Mouse (Mus musculus) layer of hippocampus, adult 9-10 months (tissue): ENCODE results near the gene Pacs1.
"Not testable (repeated sequence)": the region's sequence is repeated elsewhere in the genome, so short reads cannot be mapped to it uniquely, and the experiment has no call there.

ENCODE experiments used
- DNase-seq: peaks from one replicate; pipeline ENCODE4 v3.0.0; 2022; ENCODE audit warnings: low spot score

Pacs1 gene

DNA sequence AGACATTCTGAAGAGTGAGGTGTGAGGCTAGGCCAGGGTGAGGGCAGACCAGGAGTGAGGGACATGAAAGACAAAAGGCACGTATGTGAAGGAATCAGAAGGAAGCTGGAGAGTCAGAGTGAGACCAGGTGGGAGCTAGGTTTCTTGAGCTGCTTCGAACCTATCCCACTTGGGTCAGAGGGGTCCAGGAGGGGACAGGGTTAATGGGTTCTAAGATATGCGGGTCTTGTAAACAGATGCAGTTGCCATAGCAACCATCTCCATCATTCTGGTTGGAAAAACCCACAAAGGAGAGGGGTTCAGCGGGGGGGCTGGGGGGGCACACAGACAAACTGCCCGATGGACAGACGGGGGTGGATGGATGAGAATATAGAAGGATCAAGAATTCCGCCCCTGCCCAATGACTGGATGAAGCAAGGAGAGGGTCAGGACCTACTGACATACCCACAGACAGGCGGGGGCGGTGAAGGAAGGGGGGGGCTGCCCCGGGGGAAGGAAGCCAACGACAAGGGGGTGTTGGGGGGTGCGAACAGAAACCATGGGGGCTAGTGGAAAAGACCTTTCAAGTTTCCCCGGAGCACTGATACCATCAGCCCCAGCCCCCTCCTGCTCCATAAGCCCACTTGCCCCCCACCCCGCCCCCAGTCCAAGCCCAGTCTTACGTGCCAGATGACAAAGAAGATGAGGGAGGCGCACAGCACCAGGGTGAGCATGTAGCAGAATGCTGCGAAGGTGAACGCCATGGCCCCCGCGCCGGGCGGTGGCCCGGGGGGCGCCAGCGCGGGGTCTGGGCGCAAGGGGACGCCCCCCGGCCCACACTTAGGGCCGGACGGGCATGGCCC, 175.2 kb downstream of the Pacs1 start:
- DNase-seq, result no peak

GRCm38 (mm10) chr19:5095887-5096474, 176.9 kb downstream of the Pacs1 start:
- DNase-seq, result no peak

DNA sequence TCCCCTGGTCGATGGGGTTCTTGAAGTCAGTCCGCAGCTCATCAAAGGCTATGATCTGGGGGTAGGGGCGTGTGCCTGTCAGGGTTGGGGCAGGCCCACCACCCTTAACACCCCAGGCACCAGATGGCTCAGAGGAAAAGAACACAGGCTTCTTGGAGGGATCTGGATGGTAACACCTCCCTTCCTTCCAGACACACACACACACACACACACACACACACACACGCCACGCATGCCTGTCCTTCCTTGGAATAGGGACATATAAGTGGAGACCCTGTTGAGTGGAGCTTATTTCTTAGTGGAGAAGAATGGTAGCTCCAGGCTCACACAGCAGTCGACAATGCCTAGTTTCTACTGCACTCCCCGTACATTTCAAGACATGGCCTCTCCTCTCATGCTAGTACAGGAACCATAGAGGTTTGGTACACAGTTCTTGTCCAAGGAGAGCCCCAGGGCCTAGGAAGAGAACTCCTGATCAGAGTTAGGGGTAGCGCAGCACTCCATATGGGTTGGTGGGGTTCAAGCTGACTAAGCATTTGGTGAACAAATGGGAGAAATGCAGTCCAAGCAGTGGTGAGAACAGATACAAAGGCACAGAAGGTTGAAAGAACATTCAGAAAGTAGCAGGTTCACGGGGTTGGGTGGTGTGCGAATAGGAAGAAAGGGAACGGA, 178.0 kb downstream of the Pacs1 start:
- DNase-seq, result no peak

- peak; percentile 93 for DNase-seq
Observed at GRCm38 (mm10) chr19:5094243-5094632, 178.7 kb downstream of the Pacs1 start.

DNA sequence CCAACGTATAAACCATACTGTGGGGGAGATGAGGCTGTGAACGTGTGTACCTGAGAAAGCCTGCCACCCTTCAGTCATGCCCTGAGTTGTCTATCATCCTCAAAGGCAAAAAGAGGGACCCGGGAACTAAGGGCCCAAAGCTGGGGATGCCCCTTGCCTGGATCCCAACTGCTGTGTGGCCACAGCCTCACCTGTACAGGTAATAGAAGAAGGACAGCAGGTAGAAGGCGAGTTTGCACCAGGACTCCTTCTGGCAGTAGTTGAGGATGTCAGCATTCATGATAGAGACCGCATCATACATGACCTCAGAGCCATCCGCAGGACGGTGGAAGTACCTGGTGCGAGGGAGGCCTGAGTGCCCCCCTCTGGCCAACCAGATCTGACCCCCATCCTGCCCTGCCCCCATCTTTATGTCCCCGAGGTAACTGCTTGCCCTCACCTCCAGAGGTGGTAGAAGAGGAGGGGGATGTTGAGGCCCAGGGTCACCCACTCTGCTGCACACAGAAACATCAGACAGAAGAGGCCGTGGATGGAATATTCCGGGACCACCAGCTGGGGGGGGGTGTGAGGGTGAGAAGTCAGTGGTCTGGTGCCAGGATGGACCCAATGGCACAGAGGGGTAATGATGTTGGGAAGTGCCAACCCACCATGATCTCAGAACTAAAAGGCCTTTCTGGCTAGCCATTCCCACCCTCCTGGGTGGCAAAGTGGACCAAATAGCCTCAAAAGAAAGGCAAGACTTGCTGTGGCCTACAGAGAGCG, 179.3 kb downstream of the Pacs1 start:
- DNase-seq, result no peak

GRCm38 (mm10) chr19:5092083-5092482, 180.8 kb downstream of the Pacs1 start:
- no peak for DNase-seq

DNA sequence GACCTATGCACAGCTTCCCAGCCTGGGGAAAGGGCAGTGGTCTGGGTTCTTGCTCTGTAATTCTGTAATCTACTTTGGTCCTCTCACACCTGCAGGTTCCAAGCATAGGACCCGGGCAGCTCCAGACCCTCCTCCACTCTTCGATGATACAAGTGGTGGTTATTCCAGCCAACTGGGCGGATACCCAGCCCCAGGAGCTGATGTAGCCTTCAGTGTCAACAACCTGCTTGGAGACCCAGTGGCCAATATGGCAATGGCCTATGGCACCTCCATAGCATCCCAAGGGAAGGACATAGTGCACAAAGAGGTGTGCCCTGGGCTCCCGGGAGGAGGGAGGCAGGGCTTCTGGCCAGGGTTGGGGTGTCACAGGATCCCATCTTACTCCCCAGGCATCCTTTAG, 183.6 kb downstream of the Pacs1 start:
- no peak for DNase-seq

DNA sequence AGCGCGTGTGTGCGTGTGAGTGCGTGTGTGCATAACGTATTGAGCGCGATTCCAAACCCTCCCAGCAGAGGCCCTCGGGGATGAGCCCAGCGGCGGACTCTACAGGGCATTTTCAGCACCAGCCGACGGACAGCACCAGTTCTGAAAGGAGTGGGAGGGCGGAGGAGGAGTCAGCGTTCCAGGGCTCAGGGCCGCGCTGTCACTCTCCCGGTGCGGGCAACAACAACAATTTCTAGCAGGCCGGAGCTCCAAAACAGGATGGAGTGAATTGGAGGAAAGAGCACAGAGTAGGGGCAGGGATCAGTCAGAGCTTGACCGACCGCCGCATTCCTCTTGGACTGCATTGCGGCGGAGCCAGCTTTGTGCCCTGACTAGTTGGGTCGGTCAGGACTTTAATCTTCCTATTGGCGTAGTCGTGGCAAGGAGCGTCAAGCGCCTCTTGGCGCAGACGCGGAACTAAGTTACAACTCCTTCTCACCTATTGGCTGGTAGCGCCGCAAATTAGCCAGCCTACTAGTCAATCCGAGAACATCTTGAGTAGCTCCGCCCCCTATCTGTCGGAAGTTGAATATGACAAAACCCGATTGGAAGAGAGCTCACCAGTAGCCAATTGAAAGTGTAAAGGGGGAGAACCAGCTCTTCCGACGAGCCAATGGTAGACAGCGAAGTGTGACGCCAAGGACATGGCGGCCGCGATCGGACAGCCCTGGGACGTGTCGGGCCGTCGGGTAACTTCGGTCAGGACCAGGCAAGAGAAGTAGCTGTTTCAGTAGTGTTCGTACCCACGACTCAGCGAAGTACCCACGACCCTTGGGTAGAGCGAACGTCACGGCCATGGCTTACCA, 184.8 kb downstream of the Pacs1 start, which contains the start of gene Yif1a:
Gene Yif1a, plus strand, starts transcription at position 655 of the 845 bp plus-strand sequence.
- peak; percentile 99 for DNase-seq

DNA sequence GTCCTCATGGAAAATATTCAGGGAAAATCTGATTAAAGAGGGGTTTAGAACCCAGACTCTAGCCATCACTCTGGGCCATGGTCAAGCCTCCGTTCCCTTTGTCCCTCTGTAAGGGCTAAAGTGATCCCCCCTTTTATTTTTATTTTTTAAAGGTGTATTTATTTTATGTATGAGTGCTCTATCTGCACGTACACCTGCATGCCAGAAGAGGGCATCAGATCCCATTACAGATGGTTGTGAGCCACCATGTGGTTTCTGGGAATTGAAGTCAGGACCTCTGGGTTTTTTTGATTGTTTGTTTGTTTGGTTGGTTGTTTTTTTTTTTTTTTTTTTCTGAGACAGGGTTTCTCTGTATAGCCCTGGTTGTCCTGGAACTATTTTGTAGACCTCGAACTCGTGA, 186.4 kb downstream of the Pacs1 start:
- not testable (repeated sequence) for DNase-seq

DNA sequence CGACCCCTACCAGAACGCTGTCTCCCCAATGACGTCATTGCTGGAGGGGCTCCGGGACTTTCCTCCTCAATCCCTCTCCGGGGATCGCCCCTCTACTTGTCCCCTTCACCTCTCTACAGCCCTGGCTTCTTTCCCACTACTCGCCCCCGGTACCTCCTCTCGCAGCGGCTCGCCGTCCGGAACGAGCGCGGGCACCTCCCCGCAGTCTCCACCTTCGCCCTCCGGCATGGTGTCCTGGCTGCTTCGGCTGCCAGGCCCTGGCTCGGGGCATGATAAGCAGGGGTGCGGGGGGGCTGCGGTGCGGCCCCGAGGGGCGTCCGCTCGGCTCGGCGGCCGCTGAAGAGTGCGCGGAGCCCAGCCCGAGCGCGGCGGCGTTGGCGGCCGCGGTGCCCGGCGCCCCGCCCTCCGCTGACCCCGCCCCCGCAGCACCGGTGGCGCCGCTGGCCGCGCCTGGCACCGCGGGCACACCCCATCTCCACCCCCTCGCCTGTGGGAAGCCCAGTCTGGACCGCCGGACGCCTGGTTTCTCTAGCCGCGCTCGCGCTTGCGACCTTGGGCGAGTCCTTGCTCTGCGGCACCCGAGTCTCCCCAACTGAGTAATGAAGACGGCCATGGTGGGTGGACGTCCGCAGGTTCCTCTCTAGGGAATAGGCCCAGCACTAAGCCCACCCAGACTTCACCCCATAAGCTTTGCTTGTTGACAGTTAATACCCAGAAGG, 187.6 kb downstream of the Pacs1 start, which contains the start of gene Tmem151a:
Gene Tmem151a, minus strand, starts transcription at position 387 of the 719 bp plus-strand sequence.
- no peak for DNase-seq

GRCm38 (mm10) chr19:5084834-5085144, 188.1 kb downstream of the Pacs1 start:
- DNase-seq, result no peak

DNA sequence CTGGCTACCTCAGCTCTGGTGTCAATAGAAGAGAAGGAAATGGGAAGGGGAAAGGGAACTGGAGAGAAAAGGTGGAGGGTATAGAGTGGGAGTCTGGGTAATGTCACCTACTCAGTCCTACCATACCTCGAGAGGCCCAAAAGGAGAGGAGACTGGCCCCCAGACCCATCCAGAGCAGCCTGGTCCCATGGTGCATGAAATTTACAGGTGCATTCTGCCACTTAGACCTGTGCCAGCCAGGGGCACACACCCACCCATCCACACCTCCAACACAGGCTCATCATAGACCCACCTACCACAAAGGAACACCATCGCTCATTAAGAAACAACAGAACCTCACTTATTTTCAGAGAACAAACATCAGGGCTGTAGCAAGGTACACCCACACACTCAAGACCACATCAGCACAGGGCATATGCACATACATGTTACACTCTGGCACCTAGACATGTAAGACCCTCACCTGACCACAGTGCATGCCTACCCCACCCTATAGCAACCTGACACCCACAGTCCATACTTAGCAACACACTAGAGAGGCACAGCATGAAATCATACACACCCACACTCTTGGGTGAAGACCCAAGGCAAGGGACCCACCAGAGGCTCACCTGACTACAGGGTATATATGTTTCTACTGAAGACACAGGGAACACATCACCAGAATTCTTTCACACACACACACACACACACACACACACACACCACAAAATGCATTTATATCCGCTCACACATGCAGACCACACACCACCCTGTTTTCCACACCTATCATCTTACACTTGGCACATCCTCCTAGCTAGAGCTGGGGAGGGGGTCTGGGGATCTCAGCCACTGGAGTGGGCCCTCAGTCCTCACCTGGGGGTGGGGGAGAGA, 188.7 kb downstream of the Pacs1 start:
- DNase-seq, result no peak
